9 mouse cellular contexts compared by ENCODE assay signal in genomic region chr2:102873848-102874247, GRCm38 (mm10). TPM values are rescaled to one million over a fixed set of nuclear protein-coding genes. Genes with fewer than 3 reads are reported as not detected.
DNase-seq lines count a peak whose midpoint lies in the region; ATAC-seq and TF ChIP-seq lines count a peak whose summit lies in the region.
"Had no signal": no experiment of that assay in that cellular context is flagged by ENCODE, and none has a peak within 500 bp of the region (broad histone marks: within the 10 kb centered on the region; RNA-seq: fewer than 3 reads in every experiment).

No protein-coding gene starts in this region.

- H3K9ac ChIP-seq in hindbrain, embryonic 16.5 days (ENCODE audit: low read depth, low read length): no peak overlapping the region
- no peak overlapping the region for H3K9ac ChIP-seq in hindbrain, embryonic 11.5 days (ENCODE audit: low read depth, low read length)
- H3K9ac ChIP-seq: neural tube, embryonic 15.5 days had no signal

- no peak for DNase-seq in hindbrain, embryonic 11.5 days (ENCODE audit: low spot score)
- DNase-seq in Muller cell, postnatal 12 days (ENCODE audit: inconsistent ontology term): peak; percentile 80
- DNase-seq in left cerebral cortex, postnatal 25 days (ENCODE audit: low spot score in 2 of 2): no peak
- no peak for DNase-seq in frontal cortex, postnatal 36 days (ENCODE audit: low spot score in 2 of 2)
- no peak for DNase-seq in adrenal gland, adult 18-20 months (ENCODE audit: low spot score in 2 of 2)

- H3K4me1 ChIP-seq in hindbrain, embryonic 16.5 days (ENCODE audit: control insufficient read depth, insufficient read depth, low read depth, low read length): no peaks in the 10 kb centered on the region
- no peaks in the 10 kb centered on the region for H3K4me1 ChIP-seq in hindbrain, embryonic 11.5 days (replicated peaks; ENCODE audit: control insufficient read depth, insufficient read depth, low read length)
- H3K4me1 ChIP-seq in embryonic fibroblast, embryonic 13.5 days (ENCODE audit: control insufficient read depth, insufficient read depth, low read length): peaks cover 28% of the 10 kb centered on the region
- H3K4me1 ChIP-seq: neural tube, embryonic 15.5 days had no signal

- no peaks in the 10 kb centered on the region for H3K9me3 ChIP-seq in hindbrain, embryonic 16.5 days (ENCODE audit: control insufficient read depth, low read length)
- no peaks in the 10 kb centered on the region for H3K9me3 ChIP-seq in hindbrain, embryonic 11.5 days (ENCODE audit: control insufficient read depth, low read length)
- H3K9me3 ChIP-seq: neural tube, embryonic 15.5 days had no signal

- no peaks in the 10 kb centered on the region for H3K27me3 ChIP-seq in hindbrain, embryonic 16.5 days (replicated peaks; ENCODE audit: control insufficient read depth, insufficient read depth, low read length)
- no peaks in the 10 kb centered on the region for H3K27me3 ChIP-seq in hindbrain, embryonic 11.5 days (ENCODE audit: control insufficient read depth, insufficient read depth, low read length)
- H3K27me3 ChIP-seq: neural tube, embryonic 15.5 days had no signal

- no peak overlapping the region for H3K27ac ChIP-seq in hindbrain, embryonic 16.5 days (ENCODE audit: low read depth, low read length)
- no peak overlapping the region for H3K27ac ChIP-seq in hindbrain, embryonic 11.5 days (ENCODE audit: low read depth, low read length)
- H3K27ac ChIP-seq in embryonic fibroblast, embryonic 13.5 days (ENCODE audit: insufficient read depth, low read length): peak overlapping the region; percentile 90
- H3K27ac ChIP-seq: neural tube, embryonic 15.5 days had no signal

- H3K4me2 ChIP-seq in hindbrain, embryonic 16.5 days (ENCODE audit: low read length): no peak overlapping the region
- no peak overlapping the region for H3K4me2 ChIP-seq in hindbrain, embryonic 11.5 days (replicated peaks; ENCODE audit: low read depth, low read length)
- H3K4me2 ChIP-seq: neural tube, embryonic 15.5 days had no signal

- 45% methylated on average over 4 of the region's 4 CpGs for WGBS in hindbrain, embryonic 16.5 days
- 59% methylated on average over 4 of the region's 4 CpGs for WGBS in hindbrain, embryonic 11.5 days

- no peak for TF ChIP-seq POLR2A in embryonic fibroblast, embryonic 13.5 days (IDR thresholded peaks at IDR 0.05; ENCODE audit: low read depth, low read length)

- ATAC-seq in hindbrain, embryonic 16.5 days: peak; percentile 37; the same call in 1 of the 2 replicates
- no peak for ATAC-seq in hindbrain, embryonic 11.5 days (ENCODE audit: low FRiP score)
- 0 out of 2 replicates have a peak, but pooled peaks have one; percentile 5 for ATAC-seq in monocyte, adult 5-6 weeks (replicated peaks; ENCODE audit: insufficient number of reproducible peaks, low FRiP score, low TSS enrichment, poor library complexity, severe bottlenecking)

- intact Hi-C loops in left cerebral cortex, postnatal 25 days (cut with DNase I): no loop called here

- no peak overlapping the region for H3K4me3 ChIP-seq in hindbrain, embryonic 16.5 days (ENCODE audit: low read length)
- H3K4me3 ChIP-seq in hindbrain, embryonic 11.5 days (ENCODE audit: low read depth, low read length): no peak overlapping the region
- no peak overlapping the region for H3K4me3 ChIP-seq in embryonic fibroblast, embryonic 13.5 days (ENCODE audit: insufficient read depth, low read length)
- H3K4me3 ChIP-seq: neural tube, embryonic 15.5 days had no signal

- TF ChIP-seq CTCF in embryonic fibroblast, embryonic 13.5 days (IDR thresholded peaks at IDR 0.05; ENCODE audit: borderline replicate concordance, insufficient read depth, low read length): no peak

- no peaks in the 10 kb centered on the region for H3K36me3 ChIP-seq in hindbrain, embryonic 16.5 days (ENCODE audit: control insufficient read depth, insufficient read depth, low read length)
- H3K36me3 ChIP-seq in hindbrain, embryonic 11.5 days (ENCODE audit: control insufficient read depth, insufficient read depth, low read length): no peaks in the 10 kb centered on the region
- H3K36me3 ChIP-seq: neural tube, embryonic 15.5 days had no signal

RNA-seq across cellular contexts. Expression of gene Cd44, which starts 27.6 kb away (rescaled TPM):
- 4.7 and 5.1 TPM in 2 replicates for polyA plus RNA-seq in hindbrain, embryonic 16.5 days (2015; fragmentation: Nextera tagmentation; extraction: Ambion mirVana)
- polyA plus RNA-seq in hindbrain, embryonic 11.5 days (2014; fragmentation: Nextera tagmentation; extraction: Ambion mirVana): 3.7 and 4.1 TPM in 2 replicates
- polyA plus RNA-seq in embryonic fibroblast, embryonic 13.5 days (2011; ENCODE audit: insufficient read length, low read depth, missing spikeins): 255 and 594 TPM in 2 replicates
- 371 to 440 TPM (median 391 TPM) in 3 replicates for total RNA-seq in monocyte, adult 5-6 weeks (2017)
- 1 to 10 TPM; 4.1 to 5.2 TPM for total RNA-seq in left cerebral cortex, postnatal 25 days (2021)
- 10 to 100 TPM; 35.6 to 86.8 TPM for total RNA-seq in adrenal gland, adult 18-20 months (2021)

Comparison
In these comparisons a context has a peak if more than half of its experiments do, and no peak if none do; other contexts are left out.
1. RNA of gene Cd44, which starts 27.6 kb away (total RNA-seq): 371 to 440 TPM in monocyte, adult 5-6 weeks and 35.6 to 86.8 TPM in adrenal gland, adult 18-20 months; 4.1 to 5.2 TPM in left cerebral cortex, postnatal 25 days; every median in the first group is over 4 times any median in the second.